Mouse (Mus musculus) heart, postnatal 10 days (tissue): ENCODE measurements around the gene Npas4. TPM values are rescaled to one million over a fixed set of nuclear protein-coding genes. Genes with fewer than 3 reads are reported as not detected.
"Not testable (repeated sequence)": the region's sequence is repeated elsewhere in the genome, so short reads cannot be mapped to it uniquely, and the experiment has no call there.

Experiments used
- DNase-seq, 2 experiments: peaks; one replicate each; pipeline ENCODE4 v3.0.0; 2021
- intact Hi-C: fragments of 180-260 bp; cut with DNase I; formaldehyde crosslinking; loops from one replicate; pipeline ENCODE4 v1.15.1; 2025
- total RNA-seq, 2 experiments: library from RNA; stranded (reverse); gene quantifications; 2 replicates each; pipeline ENCODE4 v1.2.3; 2021

The Npas4 gene
- under 1 TPM; 0.10 to 0.24 TPM for total RNA-seq

GRCm38 (mm10) chr19:4990256-4990625 is at the start of gene Npas4:
Npas4 (minus strand) TSS chr19:4990316.
- DNase-seq: no peak
- intact Hi-C loops: no loop called here

GRCm38 (mm10) chr19:5039301-5040114 is 49.4 kb upstream of the Npas4 start:
- peak; percentile 34 to 41 for DNase-seq
- intact Hi-C loops: no loop called here

GRCm38 (mm10) chr19:5038709-5039156 is 48.6 kb upstream of the Npas4 start, which contains the start of the genes B4gat1 and AC124502.3:
B4gat1 (plus strand) TSS chr19:5038826.
AC124502.3 (plus strand) TSS chr19:5038891.
- intact Hi-C loops: no loop called here
- DNase-seq: peak; percentile 92 to 93

DNA sequence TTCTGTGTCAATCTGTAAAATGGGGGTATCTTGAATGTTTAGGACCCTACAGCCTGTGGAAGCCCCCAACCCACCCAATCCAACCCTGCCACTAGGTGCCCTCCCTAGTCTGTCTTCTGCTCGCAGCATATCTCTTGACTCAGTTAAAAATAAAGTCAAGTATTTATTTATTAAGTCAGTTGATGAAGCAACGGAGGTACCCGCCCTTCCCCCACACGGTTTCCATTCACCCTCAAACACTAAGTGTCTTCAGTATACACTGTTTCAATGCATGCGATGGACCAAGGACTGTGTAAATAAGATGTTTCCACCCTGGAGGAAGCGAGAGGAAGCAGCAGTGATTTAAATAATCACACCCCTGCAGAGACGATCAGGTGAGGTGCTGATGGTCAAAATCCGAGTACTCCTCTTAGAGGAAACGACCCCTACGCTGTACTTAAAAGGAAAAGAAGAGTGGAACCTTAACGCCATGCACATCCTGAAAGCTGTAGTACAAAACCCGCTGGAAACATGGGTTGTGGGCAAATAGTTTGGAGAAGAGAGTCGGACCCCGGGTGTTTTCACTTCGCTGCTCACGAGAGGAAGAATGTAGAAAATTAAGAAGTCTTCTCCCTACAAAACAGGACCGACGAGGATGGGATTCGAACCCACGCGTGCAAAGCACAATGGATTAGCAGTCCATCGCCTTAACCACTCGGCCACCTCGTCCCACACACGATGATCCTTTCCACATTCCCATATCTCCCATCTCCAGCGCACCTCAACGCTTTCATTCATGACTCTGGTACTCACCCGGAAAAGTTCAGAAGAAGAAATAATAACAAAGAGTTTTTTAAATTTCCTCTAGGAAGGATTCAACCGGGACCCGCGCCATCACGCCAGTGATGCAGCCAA is 47.8 kb upstream of the Npas4 start:
- intact Hi-C loops: no loop called here
- DNase-seq: peak; percentile 82 to 83

DNA sequence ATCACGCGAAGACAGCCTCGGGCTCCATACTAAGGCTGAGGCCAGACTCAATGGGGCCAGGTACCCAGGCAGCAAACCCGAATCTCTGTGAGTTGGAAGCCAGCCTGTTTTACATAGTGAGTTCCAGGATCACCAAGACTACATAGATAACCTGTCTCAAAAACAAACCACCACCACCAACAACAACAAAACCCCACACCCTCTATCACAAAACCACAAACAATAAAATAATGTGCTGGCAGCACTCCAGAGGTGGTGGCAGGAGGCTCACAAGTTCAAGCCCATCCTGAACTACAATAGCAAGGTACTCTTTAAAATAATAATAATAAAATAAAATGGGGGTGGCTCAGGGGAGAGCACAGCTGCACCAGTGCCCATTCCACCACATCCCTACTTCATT is 46.5 kb upstream of the Npas4 start:
- intact Hi-C loops: no loop called here
- no peak for DNase-seq

- DNase-seq: no peak
- intact Hi-C loops: no loop called here
Observed at GRCm38 (mm10) chr19:5032686-5033085, 42.6 kb upstream of the Npas4 start.

- intact Hi-C loops: no loop called here
- no peak for DNase-seq
Observed at GRCm38 (mm10) chr19:5026111-5026510, 36.0 kb upstream of the Npas4 start.

DNA sequence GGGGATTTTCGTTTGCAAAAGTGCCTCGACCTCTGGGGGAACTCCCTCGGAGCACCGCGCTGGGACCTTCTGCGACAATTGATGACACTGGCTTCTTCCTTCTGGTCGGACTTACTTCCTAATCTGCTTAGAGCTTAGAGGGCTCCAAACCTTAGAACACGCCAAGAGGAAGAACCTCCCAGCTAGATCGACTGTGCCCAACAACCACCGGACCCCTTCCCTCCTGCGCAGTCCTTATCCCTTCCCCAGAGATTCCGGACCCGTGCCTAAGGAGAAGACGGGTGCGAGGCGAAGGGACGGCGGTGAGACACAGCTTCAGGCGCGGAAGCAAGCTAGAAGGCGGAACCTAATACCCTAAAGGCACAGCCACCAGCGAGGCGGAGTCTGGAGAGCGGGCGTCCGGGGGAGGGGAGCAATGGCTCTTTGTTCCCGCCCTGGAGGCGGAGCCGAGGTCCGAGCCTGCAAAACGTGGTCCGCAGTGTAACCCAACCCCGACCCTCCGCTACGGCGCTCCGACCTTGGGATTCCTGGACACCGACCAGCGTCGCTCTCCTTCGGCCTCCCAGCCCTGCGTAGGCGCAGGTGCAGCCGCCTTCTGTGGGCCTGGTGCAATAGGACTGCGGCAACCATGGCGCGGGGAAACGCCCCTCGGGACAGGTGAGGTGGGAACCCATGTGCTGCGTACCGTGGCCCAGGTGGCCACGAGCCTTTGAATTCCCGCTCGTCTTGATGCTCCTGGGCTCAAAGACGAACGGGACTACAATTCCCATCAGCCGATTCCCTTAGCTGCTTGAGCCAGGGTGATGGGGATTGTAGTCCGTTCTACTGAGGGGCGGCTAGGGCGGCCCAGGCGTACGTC is 33.7 kb upstream of the Npas4 start, which contains the start of gene Slc29a2:
Gene Slc29a2, plus strand, starts transcription at position 240 of the 859 bp plus-strand sequence.
- intact Hi-C loops: no loop called here
- peak; percentile 94 to 96 for DNase-seq

GRCm38 (mm10) chr19:5021416-5021815 is 31.3 kb upstream of the Npas4 start:
- DNase-seq: no peak
- intact Hi-C loops: no loop called here

- DNase-seq: no peak
- intact Hi-C loops: no loop called here
Observed at GRCm38 (mm10) chr19:5018191-5018590, 28.1 kb upstream of the Npas4 start.

- no peak for DNase-seq
- intact Hi-C loops: no loop called here
Observed at GRCm38 (mm10) chr19:5017611-5018010, 27.5 kb upstream of the Npas4 start.

- intact Hi-C loops: no loop called here
- DNase-seq: peak; percentile 77 to 86
Observed at GRCm38 (mm10) chr19:5016782-5017181, 26.7 kb upstream of the Npas4 start.

GRCm38 (mm10) chr19:5016221-5016742 is 26.2 kb upstream of the Npas4 start:
- peak; percentile 72 to 79 for DNase-seq
- intact Hi-C loops: no loop called here

- peak; percentile 29 to 64 for DNase-seq
- intact Hi-C loops: loop anchor here (1.0 kb wide), 1 partner anchor 58 kb away; no protein-coding TSS in a partner anchor
Observed at GRCm38 (mm10) chr19:5014961-5015398, 24.9 kb upstream of the Npas4 start.

GRCm38 (mm10) chr19:5013138-5013537 is 23.0 kb upstream of the Npas4 start:
- intact Hi-C loops: no loop called here

GRCm38 (mm10) chr19:5004925-5005324 is 14.8 kb upstream of the Npas4 start:
- DNase-seq: no peak
- intact Hi-C loops: no loop called here

More at GRCm38 (mm10) chr19:5013138-5013537, 23.0 kb upstream of the Npas4 start:
- DNase-seq: no peak

- DNase-seq, intact Hi-C loops: not testable (repeated sequence)
Observed at GRCm38 (mm10) chr19:5003644-5004043, 13.5 kb upstream of the Npas4 start.

- intact Hi-C loops: loop anchor here (1.0 kb wide), 2 partner anchors 21 to 40 kb away; partner anchors contain the start of gene Mrpl11
Observed at GRCm38 (mm10) chr19:5001666-5002406, 11.7 kb upstream of the Npas4 start.

More at GRCm38 (mm10) chr19:5001666-5002406, 11.7 kb upstream of the Npas4 start:
- DNase-seq: peak; percentile 85 to 88
